Comparison of ENCODE assay signal across 14 mouse cellular contexts in the genomic region with DNA sequence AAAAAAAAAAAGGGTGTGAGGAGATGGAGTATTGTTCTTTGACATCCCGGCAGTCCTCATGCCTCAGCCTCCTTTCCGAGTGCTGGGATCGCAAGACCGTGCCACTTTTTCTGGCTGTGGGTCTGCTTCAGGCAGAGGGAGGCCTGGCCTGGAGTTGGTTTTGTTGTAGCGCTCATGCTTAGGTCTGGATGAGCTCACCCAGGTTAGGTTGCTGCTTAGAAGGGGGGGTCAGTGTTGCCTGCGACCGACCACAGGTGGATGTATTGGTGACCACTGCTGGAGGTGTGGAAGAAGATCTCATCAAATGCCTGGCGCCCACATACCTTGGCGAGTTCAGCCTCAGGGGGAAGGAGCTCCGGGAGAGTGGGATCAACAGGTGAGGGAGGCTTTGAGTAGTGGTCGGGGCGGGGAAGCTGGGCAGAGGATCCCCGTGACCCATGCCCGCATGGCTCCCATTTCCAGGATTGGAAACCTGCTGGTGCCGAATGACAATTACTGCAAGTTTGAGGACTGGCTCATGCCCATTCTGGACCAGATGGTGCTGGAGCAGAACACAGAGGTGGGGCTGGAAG. TPM values are rescaled to one million over a fixed set of nuclear protein-coding genes. Genes with fewer than 3 reads are reported as not detected.
DNase-seq lines count a peak whose midpoint lies in the region; ATAC-seq lines count a peak whose summit lies in the region.
"Had no signal": no experiment of that assay in that cellular context is flagged by ENCODE, and none has a peak within 500 bp of the region (broad histone marks: within the 10 kb centered on the region; RNA-seq: fewer than 3 reads in every experiment).

No protein-coding gene starts in this region.

- H3K27me3 ChIP-seq in heart, embryonic 10.5 days (ENCODE audit: insufficient read depth, poor library complexity, severe bottlenecking) = no peaks in the 10 kb centered on the region
- no peaks in the 10 kb centered on the region for H3K27me3 ChIP-seq in midbrain, embryonic 10.5 days (ENCODE audit: low read depth, poor library complexity, severe bottlenecking)
- no peaks in the 10 kb centered on the region for H3K27me3 ChIP-seq in midbrain, embryonic 14.5 days (ENCODE audit: control insufficient read depth, insufficient read depth, low read length)
- no peaks in the 10 kb centered on the region for H3K27me3 ChIP-seq in hindbrain, embryonic 15.5 days
- no peaks in the 10 kb centered on the region for H3K27me3 ChIP-seq in neural tube, embryonic 15.5 days (replicated peaks)

- H3K4me3 ChIP-seq in heart, embryonic 10.5 days = no peak overlapping the region
- H3K4me3 ChIP-seq in midbrain, embryonic 10.5 days = peak overlapping the region; percentile 95; the same call in 1 of the 2 replicates
- H3K4me3 ChIP-seq in midbrain, embryonic 14.5 days (replicated peaks; ENCODE audit: low read depth, low read length) = no peak overlapping the region
- no peak overlapping the region for H3K4me3 ChIP-seq in hindbrain, embryonic 15.5 days
- H3K4me3 ChIP-seq in neural tube, embryonic 15.5 days (replicated peaks) = peak overlapping the region; percentile 99

- H3K9me3 ChIP-seq in heart, embryonic 10.5 days = no peaks in the 10 kb centered on the region
- no peaks in the 10 kb centered on the region for H3K9me3 ChIP-seq in midbrain, embryonic 10.5 days (replicated peaks)
- H3K9me3 ChIP-seq in midbrain, embryonic 14.5 days (ENCODE audit: control insufficient read depth, low read length) = no peaks in the 10 kb centered on the region
- H3K9me3 ChIP-seq in hindbrain, embryonic 15.5 days = no peaks in the 10 kb centered on the region
- H3K9me3 ChIP-seq in neural tube, embryonic 15.5 days (replicated peaks) = no peaks in the 10 kb centered on the region

- H3K27ac ChIP-seq in heart, embryonic 10.5 days = no peak overlapping the region
- no peak overlapping the region for H3K27ac ChIP-seq in midbrain, embryonic 10.5 days (replicated peaks)
- no peak overlapping the region for H3K27ac ChIP-seq in midbrain, embryonic 14.5 days (replicated peaks; ENCODE audit: low read depth, low read length)
- H3K27ac ChIP-seq in hindbrain, embryonic 15.5 days (replicated peaks) = no peak overlapping the region
- H3K27ac ChIP-seq in neural tube, embryonic 15.5 days (replicated peaks) = no peak overlapping the region

- peaks cover 25% of the 10 kb centered on the region for H3K4me1 ChIP-seq in heart, embryonic 10.5 days
- peaks cover 28% of the 10 kb centered on the region for H3K4me1 ChIP-seq in midbrain, embryonic 10.5 days
- peaks cover 11% of the 10 kb centered on the region for H3K4me1 ChIP-seq in midbrain, embryonic 14.5 days (ENCODE audit: control insufficient read depth, insufficient read depth, low read length)
- peaks cover 21% of the 10 kb centered on the region for H3K4me1 ChIP-seq in hindbrain, embryonic 15.5 days (replicated peaks)
- peaks cover 24% of the 10 kb centered on the region for H3K4me1 ChIP-seq in neural tube, embryonic 15.5 days

- no peak for ATAC-seq in midbrain, embryonic 14.5 days (ENCODE audit: low FRiP score, low TSS enrichment)
- ATAC-seq in hindbrain, embryonic 15.5 days (ENCODE audit: low FRiP score, low read depth) = no peak
- no peak for ATAC-seq in neural tube, embryonic 15.5 days (ENCODE audit: low FRiP score)
- ATAC-seq: activated CD4-positive, CD25-positive, alpha-beta regulatory T cell, adult 4 months; inflammation-experienced regulatory T-cells, adult 6 months had no signal

- H3K9ac ChIP-seq in midbrain, embryonic 14.5 days (replicated peaks; ENCODE audit: low read length) = no peak overlapping the region
- H3K9ac ChIP-seq in hindbrain, embryonic 15.5 days = no peak overlapping the region
- no peak overlapping the region for H3K9ac ChIP-seq in neural tube, embryonic 15.5 days (replicated peaks)

- peak; percentile 69 for DNase-seq in heart, embryonic 10.5 days (ENCODE audit: low spot score)
- no peak for DNase-seq in heart, adult 9 months (ENCODE audit: low spot score in 2 of 2)
- DNase-seq in midbrain, embryonic 10.5 days (ENCODE audit: low spot score) = no peak
- no peak for DNase-seq in midbrain, embryonic 14.5 days
- no peak for DNase-seq in right cerebral cortex, postnatal 14 days
- DNase-seq in cerebellum, postnatal 10 days = no peak
- DNase-seq: heart, adult 2 months; lung, adult 2 months; right cerebral cortex, adult 18-20 months had no signal

- H3K4me2 ChIP-seq in midbrain, embryonic 14.5 days (ENCODE audit: low read length) = no peak overlapping the region
- peak overlapping the region; percentile 79; the same call in 1 of the 2 replicates for H3K4me2 ChIP-seq in hindbrain, embryonic 15.5 days
- peak overlapping the region; percentile 71 for H3K4me2 ChIP-seq in neural tube, embryonic 15.5 days

- peaks cover 47% of the 10 kb centered on the region for H3K36me3 ChIP-seq in heart, embryonic 10.5 days
- H3K36me3 ChIP-seq in midbrain, embryonic 10.5 days = peaks cover 51% of the 10 kb centered on the region
- H3K36me3 ChIP-seq in midbrain, embryonic 14.5 days (ENCODE audit: control insufficient read depth, insufficient read depth, low read length) = peaks cover 52% of the 10 kb centered on the region
- H3K36me3 ChIP-seq in hindbrain, embryonic 15.5 days = peaks cover 40% of the 10 kb centered on the region
- H3K36me3 ChIP-seq in neural tube, embryonic 15.5 days = peaks cover 40% of the 10 kb centered on the region

- 90% methylated on average over 15 of the region's 15 CpGs for WGBS in heart, embryonic 10.5 days
- WGBS in midbrain, embryonic 10.5 days = 93% methylated on average over 15 of the region's 15 CpGs
- 91% methylated on average over 15 of the region's 15 CpGs for WGBS in midbrain, embryonic 14.5 days
- 95% methylated on average over 15 of the region's 15 CpGs for WGBS in hindbrain, embryonic 15.5 days
- 95% methylated on average over 15 of the region's 15 CpGs for WGBS in neural tube, embryonic 15.5 days

RNA-seq across cellular contexts. Expression of a gene that starts 1.6 kb away (rescaled TPM):
- polyA plus RNA-seq in heart, embryonic 10.5 days (2016; fragmentation: Nextera tagmentation; extraction: Ambion mirVana) = 54.0 and 72.3 TPM in 2 replicates
- polyA plus RNA-seq in midbrain, embryonic 10.5 days (2016; fragmentation: Nextera tagmentation; extraction: Ambion mirVana) = 70.8 and 71.8 TPM in 2 replicates
- polyA plus RNA-seq in midbrain, embryonic 14.5 days (2014; fragmentation: Nextera tagmentation; extraction: Ambion mirVana) = 88.8 and 95.8 TPM in 2 replicates
- 103 and 111 TPM in 2 replicates for polyA plus RNA-seq in hindbrain, embryonic 15.5 days (2015; fragmentation: Nextera tagmentation; extraction: Ambion mirVana)
- 102 and 117 TPM in 2 replicates for polyA plus RNA-seq in neural tube, embryonic 15.5 days (2015; fragmentation: Nextera tagmentation; extraction: Ambion mirVana)

RNA-seq across cellular contexts. Expression of a gene that starts 5.3 kb away (rescaled TPM):
- 0.51 and 0.57 TPM in 2 replicates for polyA plus RNA-seq in heart, embryonic 10.5 days (2016; fragmentation: Nextera tagmentation; extraction: Ambion mirVana)
- 0.91 and 1.1 TPM in 2 replicates for polyA plus RNA-seq in midbrain, embryonic 10.5 days (2016; fragmentation: Nextera tagmentation; extraction: Ambion mirVana)
- 1.7 TPM in 1 of 2 replicates, not detected in the other for polyA plus RNA-seq in midbrain, embryonic 14.5 days (2014; fragmentation: Nextera tagmentation; extraction: Ambion mirVana)
- polyA plus RNA-seq in hindbrain, embryonic 15.5 days (2015; fragmentation: Nextera tagmentation; extraction: Ambion mirVana) = 0.99 and 1.0 TPM in 2 replicates
- 1.4 and 1.6 TPM in 2 replicates for polyA plus RNA-seq in neural tube, embryonic 15.5 days (2015; fragmentation: Nextera tagmentation; extraction: Ambion mirVana)
- polyA plus RNA-seq: activated CD4-positive, CD25-positive, alpha-beta regulatory T cell, adult 4 months; frontal cortex, adult 2 months; heart, adult 2 months; lung, adult 2 months had no signal

RNA-seq across cellular contexts. Expression of a gene that starts 7.4 kb away (rescaled TPM):
- polyA plus RNA-seq in heart, embryonic 10.5 days (2016; fragmentation: Nextera tagmentation; extraction: Ambion mirVana) = 97.0 and 105 TPM in 2 replicates
- 133 and 142 TPM in 2 replicates for polyA plus RNA-seq in midbrain, embryonic 10.5 days (2016; fragmentation: Nextera tagmentation; extraction: Ambion mirVana)
- 141 and 154 TPM in 2 replicates for polyA plus RNA-seq in midbrain, embryonic 14.5 days (2014; fragmentation: Nextera tagmentation; extraction: Ambion mirVana)
- polyA plus RNA-seq in hindbrain, embryonic 15.5 days (2015; fragmentation: Nextera tagmentation; extraction: Ambion mirVana) = 117 and 119 TPM in 2 replicates
- polyA plus RNA-seq in neural tube, embryonic 15.5 days (2015; fragmentation: Nextera tagmentation; extraction: Ambion mirVana) = 111 and 121 TPM in 2 replicates

RNA-seq across cellular contexts. Expression of a gene that starts 8.0 kb away (rescaled TPM):
- 41.2 and 47.9 TPM in 2 replicates for polyA plus RNA-seq in heart, embryonic 10.5 days (2016; fragmentation: Nextera tagmentation; extraction: Ambion mirVana)
- 61.2 and 70.6 TPM in 2 replicates for polyA plus RNA-seq in midbrain, embryonic 10.5 days (2016; fragmentation: Nextera tagmentation; extraction: Ambion mirVana)
- polyA plus RNA-seq in midbrain, embryonic 14.5 days (2014; fragmentation: Nextera tagmentation; extraction: Ambion mirVana) = 53.9 and 58.2 TPM in 2 replicates
- polyA plus RNA-seq in hindbrain, embryonic 15.5 days (2015; fragmentation: Nextera tagmentation; extraction: Ambion mirVana) = 47.2 and 53.0 TPM in 2 replicates
- 50.3 and 50.5 TPM in 2 replicates for polyA plus RNA-seq in neural tube, embryonic 15.5 days (2015; fragmentation: Nextera tagmentation; extraction: Ambion mirVana)

RNA-seq across cellular contexts. Expression of a gene that starts 9.9 kb away (rescaled TPM):
- polyA plus RNA-seq in heart, embryonic 10.5 days (2016; fragmentation: Nextera tagmentation; extraction: Ambion mirVana) = 27.2 and 30.7 TPM in 2 replicates
- polyA plus RNA-seq in midbrain, embryonic 10.5 days (2016; fragmentation: Nextera tagmentation; extraction: Ambion mirVana) = 23.5 and 23.7 TPM in 2 replicates
- polyA plus RNA-seq in midbrain, embryonic 14.5 days (2014; fragmentation: Nextera tagmentation; extraction: Ambion mirVana) = 13.3 and 17.2 TPM in 2 replicates
- 20.9 and 22.5 TPM in 2 replicates for polyA plus RNA-seq in hindbrain, embryonic 15.5 days (2015; fragmentation: Nextera tagmentation; extraction: Ambion mirVana)
- 19.3 and 31.1 TPM in 2 replicates for polyA plus RNA-seq in neural tube, embryonic 15.5 days (2015; fragmentation: Nextera tagmentation; extraction: Ambion mirVana)

Comparison
In these comparisons a context has a peak if more than half of its experiments do, and no peak if none do; other contexts are left out.
1. H3K4me3 ChIP-seq: peak in midbrain, embryonic 10.5 days (single experiment) and neural tube, embryonic 15.5 days (single experiment); none in heart, embryonic 10.5 days (single experiment), midbrain, embryonic 14.5 days (single experiment) and hindbrain, embryonic 15.5 days (single experiment).